Mouse (Mus musculus) thymus, postnatal 25 days (tissue): Measurements from ENCODE around the gene Klhl29.
"Not testable (repeated sequence)": the region's sequence is repeated elsewhere in the genome, so short reads cannot be mapped to it uniquely, and the experiment has no call there.

ENCODE experiments used
- DNase-seq: peaks from one replicate; pipeline ENCODE4 v3.0.0; 2022

Klhl29 gene

GRCm38 (mm10) chr12:5353416-5353815, 22.1 kb downstream of the Klhl29 start:
- no peak for DNase-seq

GRCm38 (mm10) chr12:5352771-5353170, 22.7 kb downstream of the Klhl29 start:
- DNase-seq = no peak

GRCm38 (mm10) chr12:5350491-5351285, 24.8 kb downstream of the Klhl29 start:
- no peak for DNase-seq

GRCm38 (mm10) chr12:5345088-5345487, 30.4 kb downstream of the Klhl29 start:
- DNase-seq = no peak

- not testable (repeated sequence) for DNase-seq
Measured at GRCm38 (mm10) chr12:5344457-5344856, 31.0 kb downstream of the Klhl29 start.

- no peak for DNase-seq
Measured at GRCm38 (mm10) chr12:5340151-5340603, 35.3 kb downstream of the Klhl29 start.

GRCm38 (mm10) chr12:5336927-5337712, 38.4 kb downstream of the Klhl29 start:
- no peak for DNase-seq

GRCm38 (mm10) chr12:5336331-5336730, 39.2 kb downstream of the Klhl29 start:
- no peak for DNase-seq

- DNase-seq = no peak
Measured at GRCm38 (mm10) chr12:5334956-5335355, 40.5 kb downstream of the Klhl29 start.

GRCm38 (mm10) chr12:5334175-5334574, 41.3 kb downstream of the Klhl29 start:
- DNase-seq = no peak

- DNase-seq = no peak
Measured at GRCm38 (mm10) chr12:5331810-5332484, 43.5 kb downstream of the Klhl29 start.

- no peak for DNase-seq
Measured at GRCm38 (mm10) chr12:5330496-5331070, 44.9 kb downstream of the Klhl29 start.

- no peak for DNase-seq
Measured at GRCm38 (mm10) chr12:5322444-5323087, 52.9 kb downstream of the Klhl29 start.

- no peak for DNase-seq
Measured at GRCm38 (mm10) chr12:5321017-5321416, 54.5 kb downstream of the Klhl29 start.

- DNase-seq = no peak
Measured at GRCm38 (mm10) chr12:5319359-5319973, 56.0 kb downstream of the Klhl29 start.

GRCm38 (mm10) chr12:5316029-5316567, 59.4 kb downstream of the Klhl29 start:
- no peak for DNase-seq

- DNase-seq = no peak
Measured at GRCm38 (mm10) chr12:5307923-5308322, 67.6 kb downstream of the Klhl29 start.

GRCm38 (mm10) chr12:5305466-5305865, 70.0 kb downstream of the Klhl29 start:
- DNase-seq = no peak

GRCm38 (mm10) chr12:5303912-5304311, 71.6 kb downstream of the Klhl29 start:
- DNase-seq = no peak

GRCm38 (mm10) chr12:5303100-5303499, 72.4 kb downstream of the Klhl29 start:
- no peak for DNase-seq

GRCm38 (mm10) chr12:5301841-5302240, 73.6 kb downstream of the Klhl29 start:
- no peak for DNase-seq

- DNase-seq = no peak
Measured at GRCm38 (mm10) chr12:5296422-5296821, 79.1 kb downstream of the Klhl29 start.
